Mouse (Mus musculus) liver, adult 2 months (tissue): ENCODE data around the gene Snx10.

ENCODE experiments used
- CTCF ChIP-seq: fragments of 200-500 bp; IDR thresholded peaks from 2 replicates; pipeline ENCODE4 v1.5.1; 2011; ENCODE audit warnings: low read depth, low read length, control low read depth
- POLR2A ChIP-seq: fragments of 200-500 bp; IDR thresholded peaks from 2 replicates; pipeline ENCODE4 v1.6.1; 2011; ENCODE audit warnings: low read length, control low read depth; ENCODE audit not compliant: insufficient read depth; ENCODE audit errors: extremely low read depth

- TF ChIP-seq CTCF (no peak), POLR2A (no peak)
Observed at GRCm38 (mm10) chr6:51632928-51633662, 109.4 kb downstream of the Snx10 start.
